Mouse (Mus musculus): ENCODE data around the gene Mbip.

The Mbip gene

GRCm38 (mm10) chr12:56345367-56346089 lies at the start of gene Mbip:
Gene Mbip, minus strand, starts transcription at chr12:56345894.
- peak; percentile 96 for DNase-seq (ENCODE audit: low spot score)

DNA sequence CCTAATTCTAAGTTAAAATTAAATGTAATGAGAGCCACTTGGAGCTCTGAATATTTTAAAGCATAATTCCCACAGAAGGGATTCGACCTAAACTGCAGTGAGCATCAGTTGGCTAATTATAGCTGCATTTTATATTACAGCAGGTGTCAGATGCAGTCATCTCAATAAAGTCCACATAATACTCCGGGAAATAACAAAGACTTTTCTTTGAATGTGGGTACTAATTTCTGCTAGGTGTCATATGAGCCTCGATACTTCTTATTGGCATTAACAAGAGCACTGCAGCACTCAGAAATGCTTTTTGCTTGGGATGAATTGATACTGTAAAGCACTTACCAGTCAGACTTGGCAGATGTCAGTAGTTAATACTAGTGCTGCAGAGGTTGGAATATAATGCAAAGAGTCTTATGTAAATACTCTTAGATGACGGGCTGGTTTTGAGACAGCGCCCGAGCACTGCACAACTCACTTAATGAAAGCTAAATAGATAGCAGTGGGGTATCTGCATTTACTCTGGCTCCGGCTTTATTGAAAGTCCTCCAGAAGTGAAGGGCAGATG lies 42.0 kb upstream of the Mbip start:
- no peak for DNase-seq (ENCODE audit: low spot score)

- DNase-seq (ENCODE audit: low spot score): no peak
Measured at GRCm38 (mm10) chr12:56386955-56387646, 41.4 kb upstream of the Mbip start.

GRCm38 (mm10) chr12:56344771-56345314 lies 851 bp downstream of the Mbip start:
- no peak for DNase-seq (ENCODE audit: low spot score)

GRCm38 (mm10) chr12:56339295-56340056 lies 6.2 kb downstream of the Mbip start:
- DNase-seq (ENCODE audit: low spot score): no peak

DNA sequence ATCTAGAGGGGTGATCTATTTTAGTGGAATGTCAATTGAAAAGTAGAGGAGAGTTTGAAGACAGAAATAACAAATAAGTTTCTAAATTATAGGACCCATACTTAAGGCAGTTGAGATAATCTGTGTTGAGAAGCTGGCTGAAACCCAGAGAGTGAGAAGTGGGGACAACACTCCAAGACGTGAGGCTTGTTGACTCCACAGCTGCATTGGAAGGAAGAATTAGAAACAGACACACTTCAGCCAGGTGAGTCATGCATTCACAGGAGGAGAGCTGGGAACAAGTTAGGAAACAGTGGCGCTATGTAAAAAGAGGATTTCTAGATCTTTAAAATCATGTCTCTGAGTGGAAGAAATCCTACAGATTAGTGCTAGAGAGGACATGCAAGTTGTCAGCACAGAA lies 12.2 kb downstream of the Mbip start:
- no peak for DNase-seq (ENCODE audit: low spot score)

DNA sequence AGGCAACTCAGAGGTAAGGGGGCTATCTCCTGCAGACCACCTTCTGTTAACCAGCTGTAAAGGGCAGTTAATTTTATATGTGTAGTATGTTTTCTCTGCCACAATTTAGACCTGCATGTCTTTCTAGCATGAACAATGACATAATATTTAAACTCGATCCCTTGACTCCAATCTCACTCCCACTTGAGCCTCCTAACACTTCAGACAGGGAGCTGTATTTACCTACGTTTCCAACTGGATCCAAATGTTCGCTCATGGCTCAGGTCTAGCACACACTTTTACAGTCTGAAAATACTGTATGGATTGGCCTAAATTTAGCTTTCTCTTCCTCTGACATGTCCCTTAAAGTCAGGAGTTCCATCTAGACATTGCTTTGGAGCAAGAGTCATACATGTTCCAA lies 13.2 kb downstream of the Mbip start:
- DNase-seq (ENCODE audit: low spot score): no peak

DNA sequence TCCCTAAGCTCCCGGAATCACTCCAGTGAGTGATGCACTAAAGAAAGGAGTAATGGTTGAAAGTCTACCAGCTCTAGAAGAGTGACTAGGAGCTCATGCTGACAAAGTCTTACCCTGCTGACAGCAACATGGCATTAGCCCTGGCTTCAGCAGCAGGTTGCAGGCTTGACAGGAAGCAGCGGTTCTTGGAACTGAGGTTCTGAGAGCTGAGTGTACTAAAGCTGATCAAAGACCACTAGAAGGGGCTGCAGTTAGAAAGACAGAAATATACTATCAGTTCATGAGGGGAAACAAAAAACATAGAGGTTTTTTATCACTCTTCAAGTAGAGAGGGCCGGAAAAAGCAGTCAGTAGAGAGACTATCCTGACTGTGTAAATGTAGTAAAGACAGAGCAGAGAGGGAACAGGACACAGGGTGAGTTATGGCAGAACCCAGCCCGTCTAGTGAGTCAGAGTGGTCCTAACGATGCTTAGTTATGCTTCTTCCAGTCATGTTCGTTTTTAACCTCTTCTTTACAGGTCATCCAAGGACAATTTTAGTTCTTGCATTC lies 18.2 kb downstream of the Mbip start:
- no peak for DNase-seq (ENCODE audit: low spot score)

DNA sequence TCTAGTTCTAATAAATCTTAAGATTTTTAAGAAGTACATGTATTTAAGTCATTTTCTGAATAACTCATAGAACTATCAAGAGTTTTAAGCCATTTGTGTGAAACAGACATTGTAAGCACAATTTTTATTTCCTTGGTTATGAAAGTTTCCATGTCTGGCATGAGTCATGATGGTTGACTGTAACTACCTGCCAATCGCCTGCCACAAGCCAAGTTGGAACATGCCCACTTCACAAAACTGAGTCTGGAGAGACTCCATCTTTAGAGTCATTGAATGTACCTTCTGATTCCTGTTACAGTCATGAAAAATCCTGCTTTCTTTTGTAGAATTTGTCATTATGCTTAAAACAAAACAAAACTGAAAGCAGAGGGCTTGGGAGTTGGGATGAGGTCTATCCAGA lies 19.8 kb downstream of the Mbip start:
- DNase-seq (ENCODE audit: low spot score): no peak

GRCm38 (mm10) chr12:56318941-56319340 lies 26.8 kb downstream of the Mbip start:
- DNase-seq (ENCODE audit: low spot score): no peak

GRCm38 (mm10) chr12:56318059-56318458 lies 27.6 kb downstream of the Mbip start:
- no peak for DNase-seq (ENCODE audit: low spot score)

DNA sequence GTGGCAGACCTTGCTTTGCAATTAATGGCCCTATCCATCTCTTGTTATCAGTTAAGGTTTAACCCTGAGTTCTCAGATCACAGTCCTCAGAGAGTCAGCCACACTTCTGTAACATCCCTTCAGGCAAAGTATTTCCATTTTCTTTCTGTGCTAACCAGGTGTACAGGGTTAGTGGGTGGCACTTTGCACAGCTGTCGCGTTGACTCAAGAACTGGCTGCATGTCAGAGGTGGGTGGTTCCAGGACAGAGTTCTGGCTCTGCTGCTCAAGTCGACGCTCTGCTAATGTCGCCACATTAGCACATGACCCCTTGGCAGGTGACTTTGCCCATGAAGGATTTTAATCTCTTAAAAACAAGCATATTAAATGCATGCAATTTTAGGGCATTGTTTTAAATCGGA lies 39.9 kb downstream of the Mbip start:
- DNase-seq (ENCODE audit: low spot score): no peak

DNA sequence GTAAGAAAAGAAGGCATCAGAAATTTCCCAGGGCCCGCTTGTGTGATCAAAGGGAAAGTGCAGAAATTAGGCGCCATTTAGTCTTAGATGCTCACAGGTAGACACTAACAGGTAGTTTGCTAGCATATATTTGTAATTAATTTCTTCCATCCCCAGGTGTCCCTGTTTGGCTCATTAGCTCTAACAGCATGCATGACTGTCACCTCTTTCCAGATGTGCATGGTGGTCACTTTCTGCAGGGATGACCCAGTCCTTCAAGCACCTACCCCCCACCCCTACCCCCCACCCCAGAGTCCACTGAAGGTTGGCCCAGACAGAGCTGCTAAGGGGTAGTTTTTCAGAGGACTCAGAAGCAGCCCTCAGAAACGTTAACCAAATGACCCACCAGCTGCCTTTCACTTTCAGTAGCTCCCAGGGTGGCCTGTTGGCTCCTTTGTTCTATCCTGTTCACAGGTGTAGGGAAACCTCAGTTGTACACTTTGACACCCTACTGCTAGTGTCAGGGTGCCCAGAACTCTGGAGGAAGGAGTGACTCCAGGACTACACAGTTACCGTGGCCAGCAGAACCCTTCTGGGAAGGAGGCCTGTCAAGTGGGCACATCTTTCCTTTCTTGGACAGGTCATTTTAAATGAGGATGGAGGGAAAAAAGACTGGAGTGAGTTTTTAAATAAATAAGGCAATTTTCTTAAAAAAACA lies 43.2 kb downstream of the Mbip start:
- no peak for DNase-seq (ENCODE audit: low spot score)

DNA sequence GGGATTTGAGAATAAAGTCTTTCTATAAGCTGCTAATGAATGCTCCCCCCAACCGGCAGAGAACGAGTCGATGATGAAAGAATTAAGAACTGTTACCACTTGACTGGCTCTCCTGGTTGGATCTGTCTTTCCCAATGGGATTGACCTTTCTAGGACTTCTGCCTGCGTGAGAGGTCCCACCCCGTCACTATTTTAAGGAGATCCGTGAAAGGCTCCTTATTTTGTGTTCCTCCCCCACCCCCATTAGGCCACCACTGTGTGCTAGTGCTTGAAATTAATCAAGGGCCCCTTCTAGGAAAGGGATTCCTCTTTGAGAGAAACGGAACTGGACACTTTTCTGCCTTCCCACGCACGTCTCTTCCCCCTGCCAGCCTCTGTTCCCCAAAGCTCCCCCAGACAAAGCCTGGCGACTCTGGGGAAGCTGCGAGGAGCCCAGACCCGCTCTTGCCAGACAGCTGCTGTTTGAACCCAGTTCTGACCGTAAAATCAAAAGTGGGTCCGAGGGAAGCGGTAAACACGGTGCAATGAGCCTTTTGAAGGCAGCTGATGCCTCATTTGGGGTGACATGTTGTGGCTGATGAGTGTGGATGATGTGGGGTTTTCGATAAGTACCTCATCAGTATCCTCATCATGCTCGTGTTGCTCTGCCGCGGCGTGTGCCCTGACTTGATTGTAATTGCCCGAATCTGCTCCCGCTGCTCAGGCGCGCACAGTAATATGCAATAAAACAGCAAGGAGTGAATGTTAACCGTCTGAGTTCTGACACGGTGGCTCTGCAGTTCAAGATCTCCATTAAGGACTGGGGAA lies 44.0 kb downstream of the Mbip start:
- DNase-seq (ENCODE audit: low spot score): no peak

GRCm38 (mm10) chr12:56299610-56300009 lies 46.1 kb downstream of the Mbip start:
- no peak for DNase-seq (ENCODE audit: low spot score)

DNA sequence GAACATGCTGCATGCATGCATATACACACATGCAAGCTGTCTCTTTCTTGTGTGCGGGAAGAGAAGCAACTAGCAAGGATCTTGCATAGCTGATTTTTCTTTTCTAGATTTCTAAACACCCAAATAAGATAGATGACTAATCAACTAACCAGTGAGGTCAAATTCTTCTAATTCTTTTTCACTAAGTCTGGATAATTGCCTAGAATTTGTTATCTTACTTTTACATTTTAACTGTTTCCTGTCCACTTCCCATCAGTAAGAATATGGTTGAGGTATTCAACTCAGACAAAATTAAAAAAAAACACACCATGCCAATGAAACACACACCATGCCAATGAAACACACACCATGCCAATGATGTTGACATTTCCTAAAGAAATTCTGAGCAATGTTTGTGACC lies 46.8 kb downstream of the Mbip start:
- no peak for DNase-seq (ENCODE audit: low spot score)

GRCm38 (mm10) chr12:56297921-56298830 lies 47.5 kb downstream of the Mbip start:
- DNase-seq (ENCODE audit: low spot score): no peak

- no peak for DNase-seq (ENCODE audit: low spot score)
Measured at GRCm38 (mm10) chr12:56297099-56297498, 48.6 kb downstream of the Mbip start.

- DNase-seq (ENCODE audit: low spot score): no peak
Measured at GRCm38 (mm10) chr12:56296524-56296923, 49.2 kb downstream of the Mbip start.

- DNase-seq (ENCODE audit: low spot score): no peak
Measured at GRCm38 (mm10) chr12:56295160-56295559, 50.5 kb downstream of the Mbip start.
